Mouse (Mus musculus) heart, embryonic 12.5 days (tissue): ENCODE measurements at regions not wholly inside any gene's neighbourhood (a gene's known extent, or its start where the extent isn't known, plus 50 kb on each side); places are given as distances from the start of the nearest gene placed in this dataset.

Experiments used
- ATAC-seq: fragments of 200-750 bp; cut with Nextera tagmentation; 2 replicates; pipeline ENCODE4 v1.8.0; 2017; ENCODE audit warnings: moderate TSS enrichment, moderate library complexity; ENCODE audit not compliant: insufficient number of reproducible peaks, low FRiP score
- H3K27ac ChIP-seq: fragments of 300-500 bp; sonication (generic); 2 replicates; pipeline ENCODE4 v1.5.1; 2016; ENCODE audit warnings: mild to moderate bottlenecking, moderate library complexity; ENCODE audit not compliant: poor library complexity, severe bottlenecking
- H3K27me3 ChIP-seq: fragments of 300-500 bp; sonication (generic); replicated peaks from 2 replicates; pipeline ENCODE4 v1.6.1; 2016; ENCODE audit warnings: mild to moderate bottlenecking, moderate library complexity
- H3K36me3 ChIP-seq: fragments of 300-500 bp; sonication (generic); 2 replicates; pipeline ENCODE4 v1.6.1; 2016; ENCODE audit warnings: mild to moderate bottlenecking, moderate library complexity
- H3K4me1 ChIP-seq: fragments of 300-500 bp; sonication (generic); replicated peaks from 2 replicates; pipeline ENCODE4 v1.6.1; 2016; ENCODE audit warnings: mild to moderate bottlenecking
- H3K4me2 ChIP-seq: fragments of 300-500 bp; sonication (generic); 2 replicates; pipeline ENCODE4 v1.6.1; 2016; ENCODE audit warnings: mild to moderate bottlenecking, moderate library complexity
- H3K4me3 ChIP-seq: fragments of 300-500 bp; sonication (generic); 2 replicates; pipeline ENCODE4 v1.5.1; 2016; ENCODE audit warnings: mild to moderate bottlenecking
- H3K9ac ChIP-seq: fragments of 300-500 bp; sonication (generic); 2 replicates; pipeline ENCODE4 v1.6.1; 2016; ENCODE audit warnings: mild to moderate bottlenecking, moderate library complexity
- H3K9me3 ChIP-seq: fragments of 300-500 bp; sonication (generic); replicated peaks from 2 replicates; pipeline ENCODE4 v1.6.1; 2016; ENCODE audit warnings: mild to moderate bottlenecking, moderate library complexity
- WGBS: fragments of 180-500 bp; shearing (Covaris S2); methylation state at CpG from one replicate; pipeline ENCODE4 v1.1.7; 2016; 5-methylcytosine and 5-hydroxymethylcytosine counted together

GRCm38 (mm10) chr13:43909933-43910332 is 125.4 kb downstream of the Cd83 start:
- Histone ChIP-seq H3K4me1 (peaks cover 20% of the 10 kb centered on the region), H3K9ac (no peak overlapping the region), H3K27me3 (0 out of 2 replicates have a peak, but pooled peaks cover 5% of the 10 kb centered on the region), H3K36me3 (no peaks in the 10 kb centered on the region), H3K27ac (no peak overlapping the region), H3K4me3 (no peak overlapping the region), H3K9me3 (no peaks in the 10 kb centered on the region), H3K4me2 (no peak overlapping the region)
- no peak for ATAC-seq
- 35% methylated on average over 7 of the region's 7 CpGs for WGBS

GRCm38 (mm10) chr13:43913476-43913875 is 128.9 kb downstream of the Cd83 start:
- H3K36me3 ChIP-seq: no peaks in the 10 kb centered on the region
- H3K4me3 ChIP-seq: no peak overlapping the region
- no peaks in the 10 kb centered on the region for H3K27me3 ChIP-seq
- no peak for ATAC-seq
- 40% methylated on average over 7 of the region's 7 CpGs for WGBS
- no peak overlapping the region for H3K9ac ChIP-seq
- H3K4me1 ChIP-seq: peaks cover 9% of the 10 kb centered on the region; the same call in 1 of the 2 replicates
- no peaks in the 10 kb centered on the region for H3K9me3 ChIP-seq
- no peak overlapping the region for H3K4me2 ChIP-seq
- H3K27ac ChIP-seq: no peak overlapping the region

GRCm38 (mm10) chr13:43919781-43920420 is 135.3 kb downstream of the Cd83 start:
- Histone ChIP-seq H3K9me3 (no peaks in the 10 kb centered on the region), H3K27ac (no peak overlapping the region), H3K27me3 (no peaks in the 10 kb centered on the region), H3K4me3 (no peak overlapping the region), H3K4me1 (no peaks in the 10 kb centered on the region), H3K9ac (no peak overlapping the region), H3K4me2 (no peak overlapping the region), H3K36me3 (no peaks in the 10 kb centered on the region)
- WGBS: 67% methylated on average over 5 of the region's 5 CpGs
- no peak for ATAC-seq

- Histone ChIP-seq H3K4me2 (no peak overlapping the region), H3K36me3 (no peaks in the 10 kb centered on the region), H3K9ac (no peak overlapping the region), H3K9me3 (peaks cover 6% of the 10 kb centered on the region; the same call in 1 of the 2 replicates), H3K4me1 (peaks cover 14% of the 10 kb centered on the region; the same call in 1 of the 2 replicates), H3K27me3 (no peaks in the 10 kb centered on the region), H3K27ac (no peak overlapping the region), H3K4me3 (no peak overlapping the region)
- WGBS: 79% methylated on average over 19 of the region's 19 CpGs
- no peak for ATAC-seq
Measured at GRCm38 (mm10) chr13:43930081-43930981, 145.8 kb downstream of the Cd83 start.

- Histone ChIP-seq H3K4me1 (peaks cover 10% of the 10 kb centered on the region; the same call in 1 of the 2 replicates), H3K9ac (no peak overlapping the region), H3K27me3 (no peaks in the 10 kb centered on the region), H3K9me3 (peaks cover 6% of the 10 kb centered on the region; the same call in 1 of the 2 replicates), H3K4me2 (no peak overlapping the region), H3K27ac (no peak overlapping the region), H3K4me3 (no peak overlapping the region), H3K36me3 (no peaks in the 10 kb centered on the region)
- WGBS: 60% methylated on average over 7 of the region's 7 CpGs
- no peak for ATAC-seq
Measured at GRCm38 (mm10) chr13:43932946-43933345, 148.4 kb downstream of the Cd83 start.

GRCm38 (mm10) chr13:43935284-43935683 is 150.7 kb downstream of the Cd83 start:
- no peaks in the 10 kb centered on the region; the same call in 1 of the 2 replicates for H3K9me3 ChIP-seq
- H3K4me1 ChIP-seq: peaks cover 9% of the 10 kb centered on the region
- H3K36me3 ChIP-seq: no peaks in the 10 kb centered on the region
- H3K9ac ChIP-seq: no peak overlapping the region
- H3K27ac ChIP-seq: no peak overlapping the region
- H3K4me2 ChIP-seq: no peak overlapping the region
- ATAC-seq: no peak
- 70% methylated on average over 6 of the region's 6 CpGs for WGBS
- no peak overlapping the region for H3K4me3 ChIP-seq
- no peaks in the 10 kb centered on the region for H3K27me3 ChIP-seq

- Histone ChIP-seq H3K27me3 (no peaks in the 10 kb centered on the region), H3K4me3 (no peak overlapping the region), H3K9me3 (no peaks in the 10 kb centered on the region; the same call in 1 of the 2 replicates), H3K36me3 (no peaks in the 10 kb centered on the region), H3K9ac (no peak overlapping the region), H3K27ac (no peak overlapping the region), H3K4me1 (peaks cover 9% of the 10 kb centered on the region), H3K4me2 (no peak overlapping the region)
- no peak for ATAC-seq
- 62% methylated on average over 4 of the region's 4 CpGs for WGBS
Measured at GRCm38 (mm10) chr13:43936504-43936903, 151.9 kb downstream of the Cd83 start.

GRCm38 (mm10) chr13:43938611-43939010 is 154.0 kb downstream of the Cd83 start:
- Histone ChIP-seq H3K27me3 (no peaks in the 10 kb centered on the region), H3K4me3 (no peak overlapping the region), H3K4me2 (no peak overlapping the region), H3K36me3 (no peaks in the 10 kb centered on the region), H3K9ac (no peak overlapping the region), H3K9me3 (no peaks in the 10 kb centered on the region; the same call in 1 of the 2 replicates), H3K4me1 (no peaks in the 10 kb centered on the region; the same call in 1 of the 2 replicates), H3K27ac (no peak overlapping the region)
- no peak for ATAC-seq
- 69% methylated on average over 7 of the region's 7 CpGs for WGBS

GRCm38 (mm10) chr13:43939375-43939774 is 154.8 kb downstream of the Cd83 start:
- H3K4me1 ChIP-seq: no peaks in the 10 kb centered on the region; the same call in 1 of the 2 replicates
- no peaks in the 10 kb centered on the region for H3K27me3 ChIP-seq
- 30% methylated on average over 4 of the region's 4 CpGs for WGBS
- no peaks in the 10 kb centered on the region; the same call in 1 of the 2 replicates for H3K9me3 ChIP-seq
- no peak overlapping the region for H3K9ac ChIP-seq
- H3K27ac ChIP-seq: no peak overlapping the region
- ATAC-seq: no peak
- H3K4me2 ChIP-seq: no peak overlapping the region
- no peak overlapping the region for H3K4me3 ChIP-seq
- H3K36me3 ChIP-seq: no peaks in the 10 kb centered on the region

- no peak overlapping the region for H3K9ac ChIP-seq
- H3K4me2 ChIP-seq: no peak overlapping the region
- 77% methylated on average over 8 of the region's 8 CpGs for WGBS
- H3K27ac ChIP-seq: no peak overlapping the region
- H3K27me3 ChIP-seq: no peaks in the 10 kb centered on the region
- H3K9me3 ChIP-seq: no peaks in the 10 kb centered on the region; the same call in 1 of the 2 replicates
- no peak overlapping the region for H3K4me3 ChIP-seq
- no peak for ATAC-seq
- no peaks in the 10 kb centered on the region for H3K36me3 ChIP-seq
- H3K4me1 ChIP-seq: no peaks in the 10 kb centered on the region; the same call in 1 of the 2 replicates
Measured at GRCm38 (mm10) chr13:43941731-43942130, 157.2 kb downstream of the Cd83 start.

GRCm38 (mm10) chr13:43948606-43949005 is 164.0 kb downstream of the Cd83 start:
- ATAC-seq: no peak
- Histone ChIP-seq H3K9ac (no peak overlapping the region), H3K4me3 (no peak overlapping the region), H3K36me3 (no peaks in the 10 kb centered on the region), H3K4me2 (no peak overlapping the region), H3K4me1 (0 out of 2 replicates have a peak, but pooled peaks cover 5% of the 10 kb centered on the region), H3K27me3 (no peaks in the 10 kb centered on the region), H3K9me3 (no peaks in the 10 kb centered on the region), H3K27ac (no peak overlapping the region)
- 83% methylated on average over 3 of the region's 3 CpGs for WGBS
